Mouse (Mus musculus) heart, embryonic 16.5 days (tissue): ENCODE results near the gene Kdelr3. TPM values are rescaled to one million over a fixed set of nuclear protein-coding genes. Genes with fewer than 3 reads are reported as not detected.

ENCODE experiments used
- ATAC-seq: fragments of 200-750 bp; cut with Nextera tagmentation; replicated peaks from 2 replicates; pipeline ENCODE4 v1.8.0; 2017; ENCODE audit warnings: moderate number of reproducible peaks; ENCODE audit not compliant: insufficient read depth, low FRiP score; ENCODE audit errors: extremely low read depth
- H3K27ac ChIP-seq: fragments of 300-500 bp; sonication (generic); 2 replicates; pipeline ENCODE4 v1.5.1; 2014; ENCODE audit warnings: mild to moderate bottlenecking, low read length, control low read depth, moderate library complexity
- H3K27me3 ChIP-seq: fragments of 300-500 bp; sonication (generic); 2 replicates; pipeline ENCODE4 v1.6.1; 2014; ENCODE audit warnings: low read length, mixed read lengths; ENCODE audit not compliant: control insufficient read depth, insufficient read depth
- H3K36me3 ChIP-seq: fragments of 300-500 bp; sonication (generic); 2 replicates; pipeline ENCODE4 v1.6.1; 2014; ENCODE audit not compliant: control insufficient read depth, insufficient read depth
- H3K4me1 ChIP-seq: fragments of 300-500 bp; sonication (generic); 2 replicates; pipeline ENCODE4 v1.6.1; 2014; ENCODE audit warnings: low read length, mixed read lengths; ENCODE audit not compliant: control insufficient read depth, insufficient read depth
- H3K4me2 ChIP-seq: fragments of 300-500 bp; sonication (generic); 2 replicates; pipeline ENCODE4 v1.6.1; 2014; ENCODE audit warnings: low read depth, mild to moderate bottlenecking, control low read depth, low read length
- H3K4me3 ChIP-seq: fragments of 300-500 bp; sonication (generic); 2 replicates; pipeline ENCODE4 v1.5.1; 2014; ENCODE audit warnings: mild to moderate bottlenecking, control low read depth, low read length
- H3K9ac ChIP-seq: fragments of 300-500 bp; sonication (generic); 2 replicates; pipeline ENCODE4 v1.6.1; 2014; ENCODE audit warnings: low read length, control low read depth
- H3K9me3 ChIP-seq: fragments of 300-500 bp; sonication (generic); replicated peaks from 2 replicates; pipeline ENCODE4 v1.6.1; 2016; ENCODE audit warnings: low read length; ENCODE audit not compliant: control insufficient read depth
- WGBS: fragments of 180-500 bp; shearing (Covaris S2); extraction: QIAGEN DNeasy Blood & Tissue Kit; methylation state at CpG from one replicate; pipeline ENCODE4 v1.1.7; 2014; 5-methylcytosine and 5-hydroxymethylcytosine counted together
- polyA plus RNA-seq: library from polyadenylated mRNA; unstranded; fragments of >200 nt; fragmentation: Nextera tagmentation; extraction: Ambion mirVana; gene quantifications from 2 replicates; pipeline ENCODE4 v1.2.1, GENCODE M21; 2015

Kdelr3 gene
- polyA plus RNA-seq, 1 experiment from 2014 or later = 69.8 TPM

- H3K36me3 ChIP-seq = no peaks in the 10 kb centered on the region
- no peak overlapping the region for H3K27ac ChIP-seq
- no peak overlapping the region for H3K4me2 ChIP-seq
- H3K9me3 ChIP-seq = no peaks in the 10 kb centered on the region
- H3K4me1 ChIP-seq = peaks cover 29% of the 10 kb centered on the region
- WGBS = 54% methylated on average over 31 of the region's 31 CpGs
- ATAC-seq = no peak
- no peak overlapping the region for H3K4me3 ChIP-seq
- no peak overlapping the region for H3K9ac ChIP-seq
- H3K27me3 ChIP-seq = peaks cover 49% of the 10 kb centered on the region
These were observed 9.0 kb upstream of the Kdelr3 start for GRCm38 (mm10) chr15:79507055-79507828.

GRCm38 (mm10) chr15:79509998-79510397, 6.2 kb upstream of the Kdelr3 start:
- no peak overlapping the region for H3K9ac ChIP-seq
- ATAC-seq = no peak
- H3K4me3 ChIP-seq = no peak overlapping the region
- no peaks in the 10 kb centered on the region for H3K9me3 ChIP-seq
- peaks cover 47% of the 10 kb centered on the region for H3K27me3 ChIP-seq
- 19% methylated on average over 6 of the region's 6 CpGs for WGBS
- H3K4me1 ChIP-seq = peaks cover 24% of the 10 kb centered on the region
- H3K4me2 ChIP-seq = no peak overlapping the region; the same call in 1 of the 2 replicates
- H3K36me3 ChIP-seq = no peaks in the 10 kb centered on the region
- no peak overlapping the region for H3K27ac ChIP-seq

- no peak for ATAC-seq
- Histone ChIP-seq H3K4me1 (peaks cover 24% of the 10 kb centered on the region), H3K9me3 (no peaks in the 10 kb centered on the region), H3K36me3 (no peaks in the 10 kb centered on the region), H3K4me2 (no peak overlapping the region), H3K27ac (no peak overlapping the region), H3K9ac (no peak overlapping the region), H3K27me3 (peaks cover 47% of the 10 kb centered on the region), H3K4me3 (no peak overlapping the region)
- WGBS = 71% methylated on average over 7 of the region's 7 CpGs
These were observed 5.8 kb upstream of the Kdelr3 start for GRCm38 (mm10) chr15:79510425-79510824.

- WGBS = 4% methylated on average over 61 of the region's 61 CpGs
- H3K4me2 ChIP-seq = peak overlapping the region; percentile 73
- H3K27me3 ChIP-seq = peaks cover 41% of the 10 kb centered on the region
- H3K36me3 ChIP-seq = no peaks in the 10 kb centered on the region
- no peaks in the 10 kb centered on the region for H3K9me3 ChIP-seq
- peak overlapping the region; percentile 57 for H3K9ac ChIP-seq
- H3K4me3 ChIP-seq = peak overlapping the region; percentile 52
- peak; percentile 66 for ATAC-seq
- no peak overlapping the region for H3K27ac ChIP-seq
- peaks cover 21% of the 10 kb centered on the region for H3K4me1 ChIP-seq
These were observed 4.5 kb upstream of the Kdelr3 start for GRCm38 (mm10) chr15:79511553-79512320.

GRCm38 (mm10) chr15:79513940-79514339, 2.3 kb upstream of the Kdelr3 start:
- Histone ChIP-seq H3K9ac (no peak overlapping the region), H3K9me3 (no peaks in the 10 kb centered on the region), H3K27me3 (peaks cover 32% of the 10 kb centered on the region), H3K4me2 (no peak overlapping the region), H3K36me3 (no peaks in the 10 kb centered on the region), H3K27ac (no peak overlapping the region), H3K4me3 (no peak overlapping the region), H3K4me1 (peaks cover 37% of the 10 kb centered on the region)
- 13% methylated on average over 9 of the region's 9 CpGs for WGBS
- ATAC-seq = no peak

- H3K27ac ChIP-seq = no peak overlapping the region
- H3K36me3 ChIP-seq = peaks cover 1% of the 10 kb centered on the region; the same call in 1 of the 2 replicates
- H3K4me1 ChIP-seq = peaks cover 20% of the 10 kb centered on the region
- H3K4me3 ChIP-seq = peak overlapping the region; percentile 65
- peak overlapping the region; percentile 81 for H3K4me2 ChIP-seq
- 75% methylated on average over 4 of the region's 4 CpGs for WGBS
- H3K9me3 ChIP-seq = no peaks in the 10 kb centered on the region
- H3K27me3 ChIP-seq = peaks cover 14% of the 10 kb centered on the region
- no peak overlapping the region for H3K9ac ChIP-seq
- ATAC-seq = no peak
These were observed 1.5 kb downstream of the Kdelr3 start for GRCm38 (mm10) chr15:79517710-79518109.

GRCm38 (mm10) chr15:79518571-79518970, 2.4 kb downstream of the Kdelr3 start:
- peaks cover 13% of the 10 kb centered on the region for H3K27me3 ChIP-seq
- H3K4me1 ChIP-seq = peaks cover 20% of the 10 kb centered on the region
- no peak overlapping the region for H3K4me2 ChIP-seq
- H3K27ac ChIP-seq = no peak overlapping the region
- H3K36me3 ChIP-seq = peaks cover 7% of the 10 kb centered on the region
- H3K4me3 ChIP-seq = no peak overlapping the region
- no peak overlapping the region for H3K9ac ChIP-seq
- H3K9me3 ChIP-seq = no peaks in the 10 kb centered on the region
- 85% methylated on average over 3 of the region's 3 CpGs for WGBS
- no peak for ATAC-seq

GRCm38 (mm10) chr15:79519400-79520220, 3.4 kb downstream of the Kdelr3 start:
- H3K36me3 ChIP-seq = peaks cover 7% of the 10 kb centered on the region
- no peak for ATAC-seq
- 55% methylated on average over 16 of the region's 16 CpGs for WGBS
- peaks cover 2% of the 10 kb centered on the region for H3K27me3 ChIP-seq
- H3K4me2 ChIP-seq = no peak overlapping the region
- peaks cover 16% of the 10 kb centered on the region for H3K4me1 ChIP-seq
- no peak overlapping the region for H3K4me3 ChIP-seq
- H3K9me3 ChIP-seq = no peaks in the 10 kb centered on the region
- H3K27ac ChIP-seq = no peak overlapping the region
- no peak overlapping the region for H3K9ac ChIP-seq
